Comparison of ENCODE assay signal across 18 mouse cellular contexts in the genomic region with DNA sequence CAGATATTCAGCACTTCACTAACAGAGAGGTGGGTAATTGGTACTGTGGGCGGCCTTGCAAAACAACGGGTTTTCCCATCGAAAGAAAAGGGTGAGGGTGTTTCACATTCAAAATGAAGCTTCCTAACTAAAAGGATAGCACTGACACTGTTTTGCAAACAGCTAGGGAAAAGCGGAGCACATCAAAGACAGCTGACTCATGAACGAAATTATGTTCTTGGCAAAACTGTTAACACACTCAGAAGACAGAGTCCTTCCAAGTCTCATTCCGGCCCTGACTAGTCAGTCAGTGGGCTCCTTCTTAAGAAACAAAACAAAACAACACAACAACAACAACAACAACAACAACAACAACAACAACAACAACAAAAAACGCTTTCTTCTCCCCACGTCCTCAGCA. TPM values are rescaled to one million over a fixed set of nuclear protein-coding genes. Genes with fewer than 3 reads are reported as not detected.
DNase-seq lines count a peak whose midpoint lies in the region; ATAC-seq and TF ChIP-seq lines count a peak whose summit lies in the region.
"Had no signal": no experiment of that assay in that cellular context is flagged by ENCODE, and none has a peak within 500 bp of the region (broad histone marks: within the 10 kb centered on the region; RNA-seq: fewer than 3 reads in every experiment).

No protein-coding gene starts in this region.

- no peaks in the 10 kb centered on the region for H3K9me3 ChIP-seq in lung, embryonic 15.5 days
- no peaks in the 10 kb centered on the region for H3K9me3 ChIP-seq in stomach, postnatal 0 days (ENCODE audit: control insufficient read depth, low read length)
- no peaks in the 10 kb centered on the region for H3K9me3 ChIP-seq in neural tube, embryonic 15.5 days (replicated peaks)
- H3K9me3 ChIP-seq: limb, embryonic 10.5 days; liver, embryonic 15.5 days; midbrain, embryonic 12.5 days; neural tube, embryonic 12.5 days had no signal

- TF ChIP-seq CTCF in stomach, postnatal 0 days (IDR thresholded peaks at IDR 0.05; ENCODE audit: low read depth) = no peak

- H3K4me2 ChIP-seq in lung, embryonic 15.5 days = no peak overlapping the region
- H3K4me2 ChIP-seq in stomach, postnatal 0 days (replicated peaks; ENCODE audit: low read depth) = no peak overlapping the region
- no peak overlapping the region for H3K4me2 ChIP-seq in neural tube, embryonic 15.5 days
- H3K4me2 ChIP-seq: liver, embryonic 15.5 days; midbrain, embryonic 12.5 days; neural tube, embryonic 12.5 days had no signal

- ATAC-seq in lung, embryonic 15.5 days (ENCODE audit: borderline replicate concordance, extremely low read depth, low FRiP score, low TSS enrichment) = no peak
- ATAC-seq in stomach, postnatal 0 days (ENCODE audit: low FRiP score, low TSS enrichment) = 0 out of 2 replicates have a peak, but pooled peaks have one; percentile 32
- no peak for ATAC-seq in neural tube, embryonic 15.5 days (ENCODE audit: low FRiP score)
- ATAC-seq: forebrain, embryonic 16.5 days had no signal

- H3K27me3 ChIP-seq in lung, embryonic 15.5 days = no peaks in the 10 kb centered on the region
- H3K27me3 ChIP-seq in stomach, postnatal 0 days (ENCODE audit: control insufficient read depth, insufficient read depth, low read length) = no peaks in the 10 kb centered on the region
- no peaks in the 10 kb centered on the region for H3K27me3 ChIP-seq in neural tube, embryonic 15.5 days (replicated peaks)
- H3K27me3 ChIP-seq: CH12.LX; liver, embryonic 15.5 days; midbrain, embryonic 12.5 days; neural tube, embryonic 12.5 days had no signal

- peak; percentile 45 to 57 for DNase-seq in heart, adult 18-20 months
- no peak for DNase-seq in heart, postnatal 36 days
- DNase-seq in lung, postnatal 4 days = no peak
- DNase-seq in lung, postnatal 10 days = peak; percentile 39
- DNase-seq in stomach, postnatal 0 days (ENCODE audit: low spot score) = no peak
- DNase-seq: cerebellum, adult 11 months; kidney, postnatal 4 days; layer of hippocampus, postnatal 36 days; thymus, postnatal 36 days had no signal

- TF ChIP-seq EP300 in stomach, postnatal 0 days (optimal IDR thresholded peaks at IDR 0.05) = no peak

- 37% methylated on average over 8 of the region's 8 CpGs for WGBS in lung, embryonic 15.5 days
- 45% methylated on average over 8 of the region's 8 CpGs for WGBS in stomach, postnatal 0 days
- WGBS in neural tube, embryonic 15.5 days = 43% methylated on average over 8 of the region's 8 CpGs

- H3K4me1 ChIP-seq in lung, embryonic 15.5 days = peaks cover 50% of the 10 kb centered on the region
- peaks cover 7% of the 10 kb centered on the region for H3K4me1 ChIP-seq in stomach, postnatal 0 days (replicated peaks; ENCODE audit: control insufficient read depth, insufficient read depth)
- H3K4me1 ChIP-seq in neural tube, embryonic 15.5 days = peaks cover 7% of the 10 kb centered on the region
- H3K4me1 ChIP-seq: liver, embryonic 15.5 days had no signal

- intact Hi-C loops in heart, postnatal 36 days (cut with DNase I) = no loop called here

- no peaks in the 10 kb centered on the region for H3K36me3 ChIP-seq in lung, embryonic 15.5 days
- no peaks in the 10 kb centered on the region for H3K36me3 ChIP-seq in stomach, postnatal 0 days (ENCODE audit: control insufficient read depth, insufficient read depth, low read length)
- no peaks in the 10 kb centered on the region for H3K36me3 ChIP-seq in neural tube, embryonic 15.5 days
- H3K36me3 ChIP-seq: liver, embryonic 15.5 days; midbrain, embryonic 12.5 days; neural tube, embryonic 12.5 days had no signal

- no peak overlapping the region for H3K4me3 ChIP-seq in lung, embryonic 15.5 days
- H3K4me3 ChIP-seq in stomach, postnatal 0 days (ENCODE audit: low read depth, low read length) = no peak overlapping the region
- no peak overlapping the region for H3K4me3 ChIP-seq in neural tube, embryonic 15.5 days (replicated peaks)
- H3K4me3 ChIP-seq: limb, embryonic 10.5 days; liver, embryonic 15.5 days; midbrain, embryonic 12.5 days; neural tube, embryonic 12.5 days had no signal

- no peak overlapping the region for H3K9ac ChIP-seq in lung, embryonic 15.5 days
- H3K9ac ChIP-seq in stomach, postnatal 0 days (ENCODE audit: low read length) = no peak overlapping the region
- H3K9ac ChIP-seq in neural tube, embryonic 15.5 days (replicated peaks) = no peak overlapping the region
- H3K9ac ChIP-seq: liver, embryonic 15.5 days; midbrain, embryonic 12.5 days; neural tube, embryonic 12.5 days had no signal

- peak overlapping the region; percentile 21; the same call in 1 of the 2 replicates for H3K27ac ChIP-seq in lung, embryonic 15.5 days
- 0 out of 2 replicates have a peak overlapping the region, but pooled peaks have one; percentile 40 for H3K27ac ChIP-seq in stomach, postnatal 0 days (replicated peaks)
- H3K27ac ChIP-seq in neural tube, embryonic 15.5 days (replicated peaks) = no peak overlapping the region
- H3K27ac ChIP-seq: limb, embryonic 10.5 days; liver, embryonic 15.5 days; midbrain, embryonic 12.5 days; neural tube, embryonic 12.5 days had no signal

RNA-seq across cellular contexts. Expression of gene Ror2, which starts 10.1 kb away (rescaled TPM):
- total RNA-seq in heart, adult 18-20 months (2021) = 1 to 10 TPM; 1.0 to 1.4 TPM
- total RNA-seq in heart, postnatal 36 days (2021) = 1 to 10 TPM; 1.3 to 1.9 TPM
- 17.1 and 17.6 TPM in 2 replicates for polyA plus RNA-seq in lung, embryonic 15.5 days (2015; fragmentation: Nextera tagmentation; extraction: Ambion mirVana)
- 5.7 and 6.9 TPM in 2 replicates for polyA plus RNA-seq in stomach, postnatal 0 days (2015; fragmentation: Nextera tagmentation; extraction: Ambion mirVana)
- polyA plus RNA-seq in neural tube, embryonic 15.5 days (2015; fragmentation: Nextera tagmentation; extraction: Ambion mirVana) = 3.4 and 4.8 TPM in 2 replicates
- total RNA-seq: common myeloid progenitor, adult 5-6 weeks had no signal

Comparison
In these comparisons a context has a peak if more than half of its experiments do, and no peak if none do; other contexts are left out.
1. DNase-seq: peak in heart, adult 18-20 months (2 of 2) and lung, postnatal 10 days (single experiment); none in heart, postnatal 36 days (0 of 2), lung, postnatal 4 days (0 of 2) and stomach, postnatal 0 days (single experiment).